Mouse (Mus musculus) hindbrain, embryonic 13.5 days (tissue): ENCODE data around the gene Casz1. TPM values are rescaled to one million over a fixed set of nuclear protein-coding genes. Genes with fewer than 3 reads are reported as not detected.

Experiments
- polyA plus RNA-seq: library from polyadenylated mRNA; unstranded; fragments of >200 nt; fragmentation: Nextera tagmentation; extraction: Ambion mirVana; gene quantifications from 2 replicates; pipeline ENCODE4 v1.2.1, GENCODE M21; 2015

Gene Casz1
- polyA plus RNA-seq, 1 experiment from 2014 or later: 6.7 TPM

Other genes with a start within 250 kb of the Casz1 start
- 81.6 and 87.6 TPM in 2 replicates for gene Exosc10, start 246.0 kb upstream of the Casz1 start, polyA plus RNA-seq
- gene Srm, start 212.9 kb upstream of the Casz1 start, polyA plus RNA-seq: 135 and 145 TPM in 2 replicates
- gene Masp2, start 201.9 kb upstream of the Casz1 start, polyA plus RNA-seq: 0.18 and 0.47 TPM in 2 replicates
- 238 and 243 TPM in 2 replicates for gene Tardbp, start 177.4 kb upstream of the Casz1 start, polyA plus RNA-seq
- not detected in 2 replicates for gene Gm572, start 161.1 kb upstream of the Casz1 start, polyA plus RNA-seq